Mouse (Mus musculus) heart, adult 2 months (tissue): ENCODE data around the gene Prdm11.

Experiments
- CTCF ChIP-seq: fragments of 200-600 bp; IDR thresholded peaks from 2 replicates; pipeline ENCODE4 v1.8.1; 2022; ENCODE audit warnings: antibody characterized with exemption, mild to moderate bottlenecking, moderate library complexity
- POLR2A ChIP-seq: fragments of 200-500 bp; IDR thresholded peaks from 2 replicates; pipeline ENCODE4 v1.6.1; 2011; ENCODE audit warnings: mild to moderate bottlenecking, low read depth, low read length, control low read depth; ENCODE audit not compliant: insufficient read depth

GRCm38 (mm10) chr2:92973646-92974045 lies 72.3 kb downstream of the Prdm11 start:
- TF ChIP-seq CTCF (no peak), POLR2A (no peak)
